Mouse (Mus musculus): ENCODE data around the gene Unc45a.

The Unc45a gene

GRCm38 (mm10) chr7:80324043-80324815 lies 16.6 kb downstream of the Unc45a start, which contains the start of gene Rccd1:
TSS of gene Rccd1 (minus strand) at chr7:80324454.
- DNase-seq = peak; percentile 96

GRCm38 (mm10) chr7:80323336-80323735 lies 17.5 kb downstream of the Unc45a start:
- DNase-seq = peak; percentile 20

- no peak for DNase-seq
Measured at GRCm38 (mm10) chr7:80319846-80320496, 20.8 kb downstream of the Unc45a start.

GRCm38 (mm10) chr7:80318670-80319069 lies 22.1 kb downstream of the Unc45a start:
- no peak for DNase-seq

- DNase-seq = no peak
Measured at GRCm38 (mm10) chr7:80317439-80318115, 23.2 kb downstream of the Unc45a start.

GRCm38 (mm10) chr7:80315733-80316132 lies 25.1 kb downstream of the Unc45a start:
- no peak for DNase-seq

- DNase-seq = no peak
Measured at GRCm38 (mm10) chr7:80310771-80311170, 30.0 kb downstream of the Unc45a start.

GRCm38 (mm10) chr7:80307766-80308165 lies 33.0 kb downstream of the Unc45a start:
- DNase-seq = no peak

- DNase-seq = peak; percentile 42
Measured at GRCm38 (mm10) chr7:80301522-80301921, 39.3 kb downstream of the Unc45a start.

- DNase-seq = no peak
Measured at GRCm38 (mm10) chr7:80299568-80299967, 41.2 kb downstream of the Unc45a start.

- no peak for DNase-seq
Measured at GRCm38 (mm10) chr7:80298754-80299153, 42.1 kb downstream of the Unc45a start.

- no peak for DNase-seq
Measured at GRCm38 (mm10) chr7:80297041-80297440, 43.8 kb downstream of the Unc45a start.

- DNase-seq = no peak
Measured at GRCm38 (mm10) chr7:80296462-80296861, 44.3 kb downstream of the Unc45a start.

- DNase-seq = peak; percentile 32
Measured at GRCm38 (mm10) chr7:80294764-80295648, 45.8 kb downstream of the Unc45a start.

GRCm38 (mm10) chr7:80294062-80294763 lies 46.6 kb downstream of the Unc45a start, which contains the start of gene Prc1:
TSS of gene Prc1 (plus strand) at chr7:80294450.
- peak; percentile 98 for DNase-seq

- peak; percentile 34 for DNase-seq
Measured at GRCm38 (mm10) chr7:80287736-80288135, 53.1 kb downstream of the Unc45a start.

GRCm38 (mm10) chr7:80285725-80286124 lies 55.1 kb downstream of the Unc45a start:
- peak; percentile 65 for DNase-seq

GRCm38 (mm10) chr7:80284391-80284790 lies 56.4 kb downstream of the Unc45a start:
- no peak for DNase-seq

- DNase-seq = no peak
Measured at GRCm38 (mm10) chr7:80283226-80283918, 57.4 kb downstream of the Unc45a start.

- no peak for DNase-seq
Measured at GRCm38 (mm10) chr7:80281646-80282045, 59.2 kb downstream of the Unc45a start.

- DNase-seq = no peak
Measured at GRCm38 (mm10) chr7:80280998-80281397, 59.8 kb downstream of the Unc45a start.

Data from thymus, postnatal 4 days (tissue).